Mouse (Mus musculus) Muller cell, postnatal 12 days (primary cell): ENCODE results near the gene Gbf1.
A peak's percentile ranks its signal among the peaks of the same experiment; 100 is the strongest.

Experiments
- DNase-seq: peaks from one replicate; pipeline ENCODE4 v3.0.0-alpha.2; 2015; ENCODE audit errors: inconsistent ontology term

Gbf1 gene

DNA sequence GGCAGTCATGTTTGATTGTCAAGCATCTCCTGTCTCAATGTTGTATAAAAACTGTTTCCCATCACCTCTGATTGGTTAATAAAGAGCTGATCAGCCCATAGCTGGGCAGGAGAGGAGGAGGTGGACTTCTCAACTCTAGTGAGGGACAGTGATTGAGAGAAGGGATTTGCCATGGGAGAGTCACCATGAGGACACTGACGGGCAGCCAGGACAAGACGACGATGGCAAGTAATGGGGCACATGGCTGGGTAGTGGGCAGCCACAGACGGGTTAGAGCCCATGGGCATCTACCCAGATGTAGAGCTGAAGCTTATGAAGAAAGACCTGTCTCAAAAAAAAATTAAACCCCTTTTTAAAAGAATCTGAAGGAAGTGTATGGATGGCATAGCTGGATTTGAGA lies 150.2 kb downstream of the Gbf1 start:
- no peak for DNase-seq

DNA sequence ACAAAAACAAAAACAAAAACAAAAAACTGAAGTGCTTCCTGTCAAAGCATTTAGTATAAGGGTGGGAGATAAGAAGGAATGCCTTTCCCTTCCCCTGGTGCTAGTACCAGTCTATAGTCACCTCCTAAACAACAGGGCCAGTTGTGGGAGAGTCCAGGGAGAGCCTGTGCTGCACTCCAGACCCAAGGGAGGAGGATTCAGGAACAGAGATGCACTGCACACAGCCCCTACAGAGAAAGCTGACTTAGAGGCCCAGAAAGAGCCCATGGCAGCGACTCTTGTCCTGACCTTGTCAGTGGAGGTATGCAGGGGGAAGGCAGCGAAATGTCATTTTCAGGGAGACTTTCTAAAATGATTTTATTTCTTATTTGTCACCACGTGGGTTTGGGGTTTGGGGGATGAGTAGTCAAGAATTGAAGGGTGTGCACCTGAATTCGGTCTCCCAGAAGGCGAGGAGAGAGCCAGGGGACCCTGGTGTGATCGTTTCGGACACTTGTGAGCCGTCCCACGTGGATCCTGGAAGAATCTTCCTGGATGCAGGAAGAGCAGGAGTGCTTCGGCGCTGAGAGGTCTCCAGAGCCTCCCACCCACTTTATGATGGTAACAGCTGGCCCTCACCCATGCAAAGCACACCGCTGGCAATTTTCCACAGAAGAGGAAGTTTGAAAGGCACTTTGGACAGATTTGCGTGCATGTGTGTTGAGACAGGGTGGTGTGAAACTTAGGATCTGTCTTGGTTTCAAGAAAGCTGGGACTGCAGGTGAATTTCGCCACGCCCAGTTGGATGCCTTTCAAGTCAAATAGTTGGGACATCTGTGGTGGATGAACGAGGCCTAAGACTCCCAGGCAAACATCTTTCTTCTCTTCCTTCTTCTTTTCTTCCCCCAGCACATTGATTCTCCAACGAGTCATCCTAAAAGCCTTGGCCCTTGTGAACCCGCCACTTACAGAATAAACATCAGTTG lies 151.2 kb downstream of the Gbf1 start:
- no peak for DNase-seq

DNA sequence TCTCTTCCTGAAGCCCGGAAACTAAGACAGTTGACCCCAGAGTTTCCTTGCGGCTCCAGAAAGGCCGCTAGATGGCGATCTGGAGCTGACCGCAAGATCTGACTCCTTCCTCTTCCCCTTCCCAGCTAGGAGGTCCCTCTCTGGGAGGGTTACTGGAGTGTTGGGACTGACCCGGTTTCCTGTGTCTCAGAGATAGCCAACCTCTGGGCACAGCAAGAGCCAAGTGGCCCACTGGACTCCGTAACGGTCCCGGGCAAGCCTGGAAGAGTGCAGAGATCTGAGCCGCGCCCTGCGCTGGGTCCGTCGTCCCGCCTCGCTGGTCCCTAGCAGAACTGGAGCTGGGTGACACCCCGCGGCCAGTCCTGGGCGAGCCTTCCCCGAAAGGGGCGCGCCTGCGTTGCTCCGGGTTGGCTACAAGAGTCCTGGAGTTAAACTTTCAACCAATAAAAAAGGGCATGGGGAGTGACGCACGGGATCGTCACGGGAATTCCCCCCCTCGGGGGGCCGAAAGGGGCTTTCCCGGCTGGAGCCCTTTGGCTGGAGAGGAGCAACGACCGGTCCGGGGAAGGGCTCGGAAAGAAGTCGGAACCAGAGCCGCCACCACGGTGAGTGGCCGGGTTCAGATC lies 152.0 kb downstream of the Gbf1 start, which contains the start of gene Nfkb2:
TSS of gene Nfkb2 (plus strand) at position 105 of the 626 bp plus-strand sequence.
- peak; percentile 99 for DNase-seq

DNA sequence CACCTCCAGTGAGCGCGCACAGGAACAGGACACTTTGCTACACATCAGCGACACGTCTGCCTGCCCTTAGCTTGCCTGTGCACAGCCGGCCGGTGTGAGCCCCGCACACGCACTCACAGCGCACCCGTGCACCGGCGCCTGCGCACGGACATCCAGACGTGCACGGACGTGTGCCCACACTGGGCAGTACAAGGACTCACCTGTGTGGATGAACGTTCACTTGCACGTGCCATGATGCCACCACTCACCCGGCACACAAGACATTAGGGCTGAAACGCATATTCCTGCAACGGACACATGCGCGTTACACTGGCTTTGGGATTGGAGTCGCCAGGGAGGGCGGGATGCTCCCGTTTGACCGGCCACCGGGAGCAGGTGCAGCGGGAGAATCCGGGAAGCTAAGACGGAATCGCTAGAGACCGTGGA lies 152.6 kb downstream of the Gbf1 start:
- no peak for DNase-seq

DNA sequence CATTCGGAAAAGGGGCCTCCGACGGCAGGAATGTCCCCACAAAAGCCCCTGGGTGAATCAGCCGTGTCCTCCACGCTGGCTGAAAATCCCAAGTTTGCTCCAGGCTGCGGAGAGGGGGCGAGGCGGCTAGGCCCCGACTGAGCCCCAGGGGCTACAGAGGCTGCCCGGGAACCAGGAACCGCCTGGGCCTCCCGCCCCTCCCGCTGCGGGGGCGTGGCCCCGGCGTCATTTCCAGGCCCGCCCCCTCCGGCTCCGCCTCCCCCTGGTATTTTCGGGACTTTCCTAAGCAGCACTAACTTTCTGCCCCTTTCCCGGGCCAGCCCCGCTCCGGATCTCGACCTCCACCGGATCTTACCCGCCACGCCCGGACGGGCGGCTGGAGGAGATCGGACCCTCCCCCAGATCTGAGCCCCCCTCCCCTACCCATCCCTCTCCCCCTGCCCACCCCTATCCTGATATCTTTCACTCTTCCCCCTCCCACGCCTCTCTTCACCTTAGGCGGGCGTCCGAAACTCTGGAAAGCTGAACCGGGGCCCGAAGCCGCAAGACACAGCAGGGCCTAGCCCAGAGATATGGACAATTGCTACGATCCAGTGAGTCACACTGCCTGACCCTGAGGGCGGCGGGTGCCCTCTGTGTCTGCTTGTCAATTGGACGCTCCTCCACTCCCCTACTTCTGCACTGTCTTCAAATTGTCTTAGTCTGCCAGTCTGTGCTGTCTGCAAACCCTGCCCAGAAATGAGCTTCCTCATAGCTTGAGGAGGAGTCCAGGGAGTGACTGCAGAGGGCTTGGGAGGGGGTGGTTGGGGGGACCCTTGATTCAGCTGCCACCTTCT lies 153.3 kb downstream of the Gbf1 start:
- DNase-seq: peak; percentile 97

DNA sequence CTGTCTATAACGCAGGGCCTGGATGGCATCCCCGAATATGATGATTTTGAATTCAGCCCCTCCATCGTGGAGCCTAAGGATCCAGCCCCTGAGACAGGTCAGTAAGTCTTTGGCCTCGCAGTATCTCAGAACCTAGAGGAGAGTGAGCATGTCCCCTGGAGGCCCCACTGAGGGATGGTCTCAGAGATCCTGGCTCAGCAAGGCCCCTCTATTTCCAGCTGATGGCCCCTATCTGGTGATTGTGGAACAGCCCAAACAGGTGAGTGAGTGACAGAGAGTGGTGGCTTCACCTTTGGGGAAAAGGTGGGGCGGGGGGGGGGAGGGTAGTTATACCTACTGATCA lies 153.9 kb downstream of the Gbf1 start:
- no peak for DNase-seq

DNA sequence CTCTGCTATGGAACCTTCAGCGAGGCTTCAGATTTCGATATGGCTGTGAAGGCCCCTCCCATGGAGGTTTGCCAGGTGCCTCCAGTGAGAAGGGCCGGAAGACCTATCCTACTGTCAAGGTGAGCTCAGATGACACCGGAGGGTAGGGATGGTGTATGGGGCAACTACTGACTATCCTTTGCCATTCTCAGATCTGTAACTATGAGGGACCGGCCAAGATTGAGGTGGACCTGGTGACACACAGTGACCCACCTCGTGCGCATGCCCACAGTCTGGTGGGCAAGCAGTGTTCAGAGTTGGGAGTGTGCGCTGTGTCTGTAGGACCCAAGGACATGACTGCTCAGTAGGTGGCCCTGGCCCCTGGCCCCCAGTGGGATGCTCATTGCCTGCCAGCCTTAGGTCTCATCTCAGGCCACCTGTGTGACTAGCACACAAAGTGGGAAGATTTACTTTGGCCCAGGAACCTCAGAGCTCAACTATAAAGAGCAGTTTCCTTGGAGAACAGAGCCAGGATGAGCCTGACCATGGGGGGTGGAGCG lies 154.5 kb downstream of the Gbf1 start:
- DNase-seq: no peak

DNA sequence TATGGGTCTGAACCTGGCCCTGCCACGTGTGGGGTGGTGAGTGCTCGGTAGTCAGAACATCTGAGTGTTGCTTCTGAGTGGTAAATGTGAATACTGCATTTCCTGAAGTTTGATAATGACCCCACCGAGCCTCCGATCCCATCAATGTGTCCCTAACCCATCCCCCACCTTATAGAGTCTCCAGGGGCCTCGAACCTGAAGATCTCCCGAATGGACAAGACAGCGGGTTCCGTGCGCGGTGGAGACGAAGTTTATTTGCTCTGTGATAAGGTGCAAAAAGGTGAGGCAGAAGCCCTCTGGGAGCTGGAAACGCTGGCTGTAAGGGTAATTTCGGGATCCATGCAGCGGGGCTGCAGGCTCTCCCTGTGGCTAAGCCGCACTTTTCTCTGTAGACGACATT lies 155.5 kb downstream of the Gbf1 start:
- no peak for DNase-seq

DNA sequence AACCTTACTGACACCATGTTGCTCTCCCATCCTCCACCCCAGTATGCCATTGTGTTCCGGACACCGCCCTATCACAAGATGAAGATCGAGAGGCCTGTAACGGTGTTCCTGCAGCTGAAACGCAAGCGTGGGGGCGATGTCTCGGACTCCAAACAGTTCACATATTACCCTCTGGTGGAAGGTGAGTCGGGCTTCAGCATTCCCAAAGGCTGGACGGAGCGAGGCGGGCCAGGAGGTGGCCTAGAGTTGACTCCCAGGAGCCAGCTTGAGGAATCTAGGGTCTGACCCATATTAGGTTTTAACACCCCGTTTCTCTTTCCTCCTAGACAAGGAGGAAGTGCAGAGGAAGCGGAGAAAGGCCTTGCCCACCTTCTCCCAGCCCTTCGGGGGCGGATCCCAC lies 156.0 kb downstream of the Gbf1 start:
- DNase-seq: no peak

DNA sequence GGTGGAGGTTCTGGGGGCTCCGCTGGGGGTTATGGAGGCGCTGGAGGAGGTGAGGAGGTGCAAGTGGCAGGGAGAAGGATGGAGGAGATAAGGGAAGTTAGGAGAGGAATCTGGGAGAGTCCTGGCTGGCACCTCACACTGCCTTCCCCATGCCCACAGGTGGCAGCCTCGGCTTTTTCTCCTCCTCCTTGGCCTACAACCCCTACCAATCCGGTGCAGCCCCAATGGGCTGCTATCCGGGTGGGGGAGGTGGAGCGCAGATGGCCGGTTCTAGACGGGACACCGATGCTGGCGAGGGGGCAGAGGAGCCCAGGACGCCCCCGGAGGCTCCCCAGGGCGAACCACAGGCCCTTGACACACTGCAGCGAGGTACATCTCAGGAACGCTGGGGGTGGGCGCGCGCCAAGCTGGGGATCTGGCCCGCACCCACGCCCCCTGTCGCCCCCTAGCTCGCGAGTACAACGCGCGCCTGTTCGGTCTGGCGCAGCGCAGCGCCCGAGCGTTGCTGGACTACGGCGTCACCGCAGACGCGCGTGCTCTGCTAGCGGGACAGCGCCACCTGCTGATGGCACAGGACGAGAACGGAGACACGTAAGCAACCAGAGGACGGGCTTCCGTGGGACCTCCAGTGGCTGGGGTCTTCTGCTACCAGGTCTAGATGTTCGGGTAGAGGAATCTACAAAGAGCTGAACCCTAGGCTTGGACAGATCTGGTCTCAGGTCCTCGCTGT lies 156.6 kb downstream of the Gbf1 start:
- peak; percentile 72 for DNase-seq

DNA sequence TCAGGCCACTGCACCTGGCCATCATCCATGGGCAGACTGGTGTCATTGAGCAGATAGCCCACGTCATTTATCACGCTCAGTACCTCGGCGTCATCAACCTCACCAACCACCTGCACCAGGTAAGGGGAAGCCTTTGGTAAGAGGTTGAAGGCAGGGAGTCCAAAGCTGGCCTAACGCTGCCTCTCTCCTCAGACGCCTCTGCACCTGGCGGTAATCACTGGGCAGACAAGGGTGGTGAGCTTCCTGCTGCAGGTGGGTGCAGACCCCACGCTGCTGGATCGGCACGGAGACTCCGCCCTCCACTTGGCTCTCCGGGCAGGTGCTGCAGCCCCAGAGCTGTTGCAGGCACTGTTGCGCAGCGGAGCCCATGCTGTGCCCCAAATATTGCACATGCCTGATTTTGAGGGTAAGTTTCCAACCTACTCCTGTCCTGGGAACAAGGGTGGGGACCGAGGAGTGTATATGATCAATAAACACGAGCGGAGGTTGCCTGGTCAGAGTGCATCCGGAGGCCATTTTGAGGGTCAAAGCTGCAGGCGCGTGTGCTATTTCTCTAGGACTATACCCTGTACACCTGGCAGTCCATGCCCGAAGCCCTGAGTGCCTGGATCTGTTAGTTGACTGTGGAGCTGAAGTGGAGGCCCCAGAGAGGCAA lies 157.5 kb downstream of the Gbf1 start:
- DNase-seq: no peak

DNA sequence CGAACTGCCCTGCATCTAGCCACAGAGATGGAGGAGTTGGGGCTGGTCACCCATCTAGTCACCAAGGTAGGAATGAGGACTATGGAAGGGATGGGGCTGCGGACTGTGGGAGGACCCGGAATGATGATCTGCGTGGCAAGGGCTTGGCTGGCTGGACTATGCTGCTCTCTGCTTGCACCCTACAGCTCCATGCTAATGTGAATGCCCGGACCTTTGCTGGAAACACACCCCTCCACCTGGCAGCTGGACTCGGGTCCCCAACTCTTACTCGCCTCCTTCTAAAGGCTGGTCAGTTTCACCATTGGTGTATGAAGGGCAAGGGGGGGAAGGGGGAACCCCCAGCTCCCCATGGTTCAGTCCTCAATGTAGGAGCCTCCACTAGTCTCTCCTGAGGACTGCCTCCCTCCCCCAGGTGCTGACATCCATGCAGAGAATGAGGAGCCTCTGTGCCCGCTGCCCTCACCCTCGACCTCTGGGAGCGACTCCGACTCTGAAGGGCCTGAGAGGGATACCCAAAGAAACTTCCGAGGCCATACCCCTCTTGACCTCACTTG lies 158.1 kb downstream of the Gbf1 start:
- DNase-seq: no peak

DNA sequence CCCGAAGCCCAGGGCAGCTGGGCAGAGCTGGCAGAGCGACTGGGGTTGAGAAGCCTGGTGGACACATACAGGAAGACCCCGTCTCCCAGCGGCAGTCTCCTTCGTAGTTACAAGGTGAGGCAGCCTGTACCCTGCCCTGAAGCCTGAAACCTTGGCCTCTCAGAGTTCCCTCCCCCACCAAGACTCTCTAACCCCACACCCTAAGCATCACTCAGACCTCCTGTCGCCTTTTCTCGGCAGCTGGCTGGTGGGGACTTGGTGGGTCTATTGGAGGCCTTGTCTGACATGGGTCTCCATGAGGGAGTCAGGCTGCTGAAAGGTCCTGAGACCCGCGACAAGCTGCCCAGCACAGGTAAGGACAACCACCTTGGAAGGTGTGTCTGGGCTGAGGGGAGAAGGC lies 159.0 kb downstream of the Gbf1 start:
- no peak for DNase-seq

DNA sequence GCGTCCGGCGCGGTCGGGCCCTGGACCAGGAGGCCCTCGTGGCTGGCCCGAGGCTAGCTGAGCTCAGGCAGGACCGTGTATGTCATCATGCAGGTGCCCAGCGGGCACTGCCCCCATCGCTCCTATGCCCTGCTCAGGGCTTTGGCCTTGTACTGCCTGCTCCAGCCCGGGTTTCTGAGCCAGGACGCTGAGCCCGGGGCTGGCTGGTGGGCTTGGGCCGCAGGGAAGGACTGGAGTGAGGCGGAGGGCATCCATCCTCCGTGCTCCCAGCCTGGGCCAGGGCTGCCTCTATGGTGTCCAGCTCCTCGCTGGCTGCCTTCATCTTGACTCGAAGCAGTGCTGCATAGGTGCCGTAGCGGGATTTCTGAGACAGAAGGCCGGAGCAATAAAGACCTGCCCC lies 160.3 kb downstream of the Gbf1 start:
- no peak for DNase-seq

DNA sequence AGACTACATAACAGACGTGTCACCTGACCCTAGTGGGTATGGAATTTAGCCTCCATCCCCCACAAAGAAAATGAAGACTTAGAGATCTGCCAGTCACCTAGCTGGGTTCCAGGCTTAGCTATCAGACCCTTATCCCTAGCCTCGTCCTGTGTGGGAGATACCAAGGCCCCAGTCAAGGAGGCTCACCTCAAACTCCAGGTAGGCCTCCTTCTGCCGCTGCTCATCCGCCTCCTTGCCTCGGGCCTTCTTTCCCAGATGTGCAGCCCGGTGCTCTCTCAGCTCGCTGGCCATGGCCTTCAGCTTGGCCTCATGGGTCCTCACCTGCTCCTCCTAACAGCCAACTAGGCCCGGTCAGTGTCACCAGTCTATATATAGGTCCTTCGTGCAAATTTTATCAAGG lies 160.8 kb downstream of the Gbf1 start:
- no peak for DNase-seq

DNA sequence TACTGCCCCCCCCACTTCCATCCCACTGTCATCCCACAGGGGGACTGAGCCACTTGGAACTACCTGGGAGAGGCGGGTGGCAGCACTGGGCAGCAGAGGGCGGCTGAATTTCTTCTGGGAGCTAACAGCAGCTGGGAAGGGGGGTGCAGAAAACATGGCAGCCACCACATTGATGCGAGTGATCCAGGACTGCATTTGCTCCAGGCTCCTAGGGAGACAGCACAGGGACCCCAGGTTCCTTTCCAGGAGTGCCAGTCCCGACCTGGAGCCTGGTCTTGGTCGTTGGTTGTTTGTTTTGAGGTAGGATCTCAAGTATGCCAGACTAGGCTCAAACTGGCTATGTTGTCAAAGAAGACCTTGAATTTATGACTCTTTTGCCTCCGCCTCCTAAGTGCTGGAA lies 161.3 kb downstream of the Gbf1 start:
- no peak for DNase-seq

DNA sequence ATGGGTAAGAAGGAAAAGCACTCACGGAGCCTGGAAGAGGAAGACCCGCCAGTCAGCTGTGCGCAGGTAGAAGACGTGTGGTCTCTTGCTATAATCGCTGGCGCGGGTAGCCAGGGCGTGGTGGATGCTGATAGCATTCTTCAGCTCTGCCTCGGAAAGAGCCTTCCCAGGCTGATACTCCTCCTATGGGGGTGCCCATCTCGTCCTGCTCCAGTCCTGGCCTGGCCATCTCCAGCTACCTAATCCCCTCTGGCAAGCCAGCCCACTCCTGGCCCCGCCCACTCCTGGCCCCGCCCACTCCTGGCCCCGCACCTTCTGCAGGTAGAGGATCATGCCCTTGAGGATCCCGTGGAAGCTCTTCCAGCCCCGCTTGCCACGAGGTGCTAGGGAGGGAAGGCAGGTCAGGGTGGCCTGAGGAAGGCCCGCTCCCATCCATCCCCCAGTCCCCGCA lies 161.9 kb downstream of the Gbf1 start:
- DNase-seq: no peak

DNA sequence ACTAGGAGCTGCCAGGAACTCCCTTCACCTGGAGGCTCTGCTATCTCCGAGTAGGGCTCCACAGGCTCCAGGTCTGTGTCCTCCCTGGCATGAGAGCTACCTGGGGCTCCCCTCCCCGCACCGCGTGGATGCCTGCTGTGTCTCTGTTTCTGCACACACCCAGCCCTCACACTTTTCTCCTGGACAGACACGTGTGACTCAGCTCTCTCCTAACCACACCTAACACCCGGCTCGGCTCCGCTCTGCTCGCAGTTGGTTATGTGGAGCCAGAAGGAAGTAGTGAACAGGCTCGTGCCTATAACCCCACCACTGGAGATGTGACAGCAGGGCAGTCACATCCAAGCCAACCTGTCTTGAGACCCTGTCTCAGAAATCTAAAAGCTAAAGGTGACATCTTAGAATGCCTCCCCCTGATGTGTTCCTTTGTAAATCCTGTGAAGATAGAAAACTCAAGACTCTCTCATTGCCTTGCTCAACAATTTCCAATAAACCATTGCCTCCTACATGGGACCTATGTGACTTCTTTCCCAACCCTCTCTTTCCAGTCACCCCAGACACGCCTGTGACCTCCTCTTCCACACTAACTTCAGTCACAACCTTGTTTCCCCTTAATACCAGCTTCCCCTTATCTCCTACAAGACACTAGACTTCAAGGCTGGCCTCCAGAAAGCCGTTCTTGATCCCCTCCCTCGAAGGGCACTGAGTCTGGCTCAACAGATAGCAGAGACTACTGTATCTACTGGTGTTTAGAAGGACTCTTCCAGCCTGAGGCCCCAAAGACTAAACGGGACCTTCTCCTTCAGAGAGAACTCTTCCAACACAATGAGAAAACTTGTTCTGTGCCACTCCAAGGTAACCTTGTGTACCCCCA lies 162.8 kb downstream of the Gbf1 start:
- DNase-seq: no peak
